Mouse (Mus musculus): Measurements from ENCODE around the gene Egfem1. TPM values are rescaled to one million over a fixed set of nuclear protein-coding genes. Genes with fewer than 3 reads are reported as not detected.

Gene Egfem1
- polyA plus RNA-seq (2014; fragmentation: Illumina TruSeq; extraction: RNeasy Lipid Tissue Mini Kit (QIAGEN cat#74804); ENCODE audit: low replicate concordance) = not detected

DNA sequence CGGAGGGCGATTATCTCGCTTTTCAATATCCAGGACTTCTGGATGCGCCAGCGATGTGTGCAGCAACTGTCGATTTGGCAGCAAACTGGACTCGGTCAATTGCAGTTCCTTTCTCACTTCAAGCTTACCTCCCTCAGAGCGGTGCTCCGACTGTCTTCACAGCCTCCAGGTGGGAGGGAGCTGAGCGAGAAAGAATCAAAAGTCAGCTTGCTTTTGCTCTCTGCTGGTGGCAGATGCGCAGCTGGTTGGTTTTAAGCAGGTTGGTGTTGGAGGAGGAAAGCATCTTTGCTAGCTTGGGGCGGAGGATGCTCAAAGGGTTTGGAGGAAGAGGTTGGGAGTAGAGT, at the start of gene Egfem1:
Gene Egfem1, plus strand, starts transcription at position 72 of the 344 bp plus-strand sequence.

Other genes with a start within 250 kb of the Egfem1 start
- gene Gm1527, start 189.4 kb upstream of the Egfem1 start, polyA plus RNA-seq (2014; fragmentation: Illumina TruSeq; extraction: RNeasy Lipid Tissue Mini Kit (QIAGEN cat#74804); ENCODE audit: low replicate concordance) = not detected

Measured in small intestine, adult 10 weeks (tissue).